Mouse (Mus musculus) liver, embryonic 12.5 days (tissue): ENCODE data around the gene Abi2. TPM values are rescaled to one million over a fixed set of nuclear protein-coding genes. Genes with fewer than 3 reads are reported as not detected.
"Not testable (repeated sequence)": the region's sequence is repeated elsewhere in the genome, so short reads cannot be mapped to it uniquely, and the experiment has no call there.

Experiments
- ATAC-seq: fragments of 200-750 bp; cut with Nextera tagmentation; 2 replicates; pipeline ENCODE4 v1.8.0; 2017; ENCODE audit warnings: moderate number of reproducible peaks, mild to moderate bottlenecking, moderate library complexity
- H3K27ac ChIP-seq: fragments of 300-500 bp; sonication (generic); 2 replicates; pipeline ENCODE4 v1.5.1; 2016; ENCODE audit warnings: mild to moderate bottlenecking
- H3K27me3 ChIP-seq: fragments of 300-500 bp; sonication (generic); replicated peaks from 2 replicates; pipeline ENCODE4 v1.6.1; 2016; ENCODE audit warnings: mild to moderate bottlenecking, moderate library complexity
- H3K36me3 ChIP-seq: fragments of 300-500 bp; sonication (generic); 2 replicates; pipeline ENCODE4 v1.6.1; 2016; ENCODE audit warnings: mild to moderate bottlenecking, moderate library complexity
- H3K4me1 ChIP-seq: fragments of 300-500 bp; sonication (generic); 2 replicates; pipeline ENCODE4 v1.6.1; 2016
- H3K4me2 ChIP-seq: fragments of 300-500 bp; sonication (generic); 2 replicates; pipeline ENCODE4 v1.6.1; 2016; ENCODE audit warnings: mild to moderate bottlenecking, moderate library complexity
- H3K4me3 ChIP-seq: fragments of 300-500 bp; sonication (generic); 2 replicates; pipeline ENCODE4 v1.5.1; 2016; ENCODE audit warnings: mild to moderate bottlenecking, moderate library complexity
- H3K9ac ChIP-seq: fragments of 300-500 bp; sonication (generic); 2 replicates; pipeline ENCODE4 v1.6.1; 2016; ENCODE audit warnings: mild to moderate bottlenecking, moderate library complexity
- H3K9me3 ChIP-seq: fragments of 300-500 bp; sonication (generic); replicated peaks from 2 replicates; pipeline ENCODE4 v1.6.1; 2016; ENCODE audit warnings: mild to moderate bottlenecking, moderate library complexity
- WGBS: fragments of 180-500 bp; shearing (Covaris S2); methylation state at CpG from one replicate; pipeline ENCODE4 v1.1.7; 2016; ENCODE audit not compliant: insufficient replicate concordance; 5-methylcytosine and 5-hydroxymethylcytosine counted together
- polyA plus RNA-seq: library from polyadenylated mRNA; unstranded; fragments of >200 nt; fragmentation: Nextera tagmentation; extraction: Ambion mirVana; gene quantifications from 2 replicates; pipeline ENCODE4 v1.2.1, GENCODE M21; 2016

Gene Abi2
- polyA plus RNA-seq, 1 experiment from 2014 or later: 8.5 TPM

DNA sequence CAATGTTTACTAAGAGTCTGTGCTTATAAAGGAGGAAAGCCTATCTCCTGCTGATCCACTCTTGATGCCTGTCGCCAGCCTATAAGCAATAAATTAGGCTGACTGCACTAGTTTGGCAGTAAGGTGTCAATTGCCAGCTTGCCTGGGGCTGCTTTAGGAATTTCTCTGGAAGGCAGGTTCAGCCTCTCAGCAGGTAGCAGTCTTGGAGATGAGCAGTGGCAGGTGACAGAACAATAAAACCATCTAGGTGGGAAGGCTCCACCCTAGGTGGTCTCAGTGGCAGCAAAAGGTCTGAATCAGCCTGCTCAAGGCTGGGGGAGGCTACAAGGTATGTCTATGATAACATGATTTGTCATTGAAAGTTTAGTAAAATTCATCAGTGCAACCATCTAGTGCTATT is 23.1 kb downstream of the Abi2 start:
- no peak for ATAC-seq
- H3K9me3 ChIP-seq: no peaks in the 10 kb centered on the region
- H3K27ac ChIP-seq: no peak overlapping the region
- peaks cover 3% of the 10 kb centered on the region; the same call in 1 of the 2 replicates for H3K36me3 ChIP-seq
- no peak overlapping the region for H3K9ac ChIP-seq
- no peaks in the 10 kb centered on the region for H3K4me1 ChIP-seq
- 69% methylated on average over 1 of the region's 1 CpGs for WGBS
- no peaks in the 10 kb centered on the region for H3K27me3 ChIP-seq
- H3K4me2 ChIP-seq: no peak overlapping the region
- no peak overlapping the region for H3K4me3 ChIP-seq

DNA sequence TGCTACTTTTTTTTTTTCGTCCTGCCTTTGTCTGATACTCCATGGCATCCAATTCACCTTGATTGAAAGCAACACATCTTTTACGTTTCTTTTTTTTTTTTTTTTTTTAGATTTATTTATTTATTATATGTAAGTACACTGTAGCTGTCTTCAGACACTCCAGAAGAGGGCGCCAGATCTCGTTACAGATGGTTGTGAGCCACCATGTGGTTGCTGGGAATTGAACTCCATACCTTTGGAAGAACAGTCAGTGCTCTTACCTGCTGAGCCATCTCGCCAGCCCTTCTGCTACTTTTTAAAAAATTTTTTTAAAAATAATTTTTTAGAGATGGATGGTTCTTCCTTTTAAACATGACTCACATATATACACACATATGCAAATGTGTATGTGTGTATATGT is 32.0 kb downstream of the Abi2 start:
- not testable (repeated sequence) for H3K27ac ChIP-seq, ATAC-seq, H3K4me2 ChIP-seq, H3K27me3 ChIP-seq, H3K36me3 ChIP-seq, H3K4me1 ChIP-seq, H3K9me3 ChIP-seq, H3K9ac ChIP-seq, H3K4me3 ChIP-seq
- 63% methylated on average over 5 of the region's 5 CpGs for WGBS

DNA sequence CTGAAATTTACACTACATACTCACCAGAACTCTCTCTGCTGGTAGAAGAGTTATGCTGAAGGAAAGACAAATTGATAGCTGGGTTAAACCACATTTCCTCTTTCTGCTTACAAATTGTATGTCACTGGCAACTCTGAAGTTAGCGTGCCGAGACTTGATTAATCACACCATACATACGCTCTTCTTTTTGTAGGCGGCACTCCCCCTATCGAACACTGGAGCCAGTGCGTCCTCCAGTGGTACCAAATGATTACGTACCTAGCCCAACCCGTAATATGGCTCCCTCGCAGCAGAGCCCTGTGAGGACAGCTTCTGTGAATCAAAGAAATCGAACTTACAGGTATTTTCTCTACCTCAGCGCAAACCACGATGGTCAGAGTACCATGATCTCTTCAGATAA is 37.6 kb downstream of the Abi2 start:
- Histone ChIP-seq H3K4me1 (no peaks in the 10 kb centered on the region), H3K4me3 (no peak overlapping the region), H3K36me3 (peaks cover 7% of the 10 kb centered on the region), H3K27ac (no peak overlapping the region), H3K9ac (no peak overlapping the region), H3K9me3 (no peaks in the 10 kb centered on the region), H3K27me3 (no peaks in the 10 kb centered on the region), H3K4me2 (no peak overlapping the region)
- no peak for ATAC-seq
- 57% methylated on average over 12 of the region's 12 CpGs for WGBS

DNA sequence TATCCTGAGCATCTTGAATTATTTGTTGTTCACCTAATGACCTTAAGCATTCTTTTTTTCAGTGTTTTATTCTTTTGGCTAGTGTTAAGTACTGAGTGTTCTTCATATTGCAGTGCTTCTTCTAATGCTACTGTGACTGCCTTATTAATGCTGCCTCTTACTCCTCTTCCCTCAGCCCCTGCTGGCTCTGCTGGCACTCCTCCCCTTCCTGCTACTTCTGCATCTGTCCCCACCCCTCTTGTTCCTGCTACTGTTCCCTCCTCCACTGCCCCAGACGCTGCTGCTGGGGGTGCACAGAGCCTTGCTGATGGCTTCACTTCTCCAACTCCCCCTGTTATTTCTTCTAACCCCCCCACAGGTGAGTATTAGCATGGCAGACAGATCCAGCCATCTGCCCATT is 40.5 kb downstream of the Abi2 start:
- Histone ChIP-seq H3K9me3 (no peaks in the 10 kb centered on the region), H3K27ac (no peak overlapping the region), H3K36me3 (peaks cover 12% of the 10 kb centered on the region), H3K27me3 (no peaks in the 10 kb centered on the region), H3K4me3 (no peak overlapping the region), H3K4me2 (no peak overlapping the region), H3K4me1 (no peaks in the 10 kb centered on the region), H3K9ac (no peak overlapping the region)
- no peak for ATAC-seq
- 6% methylated on average over 1 of the region's 1 CpGs for WGBS

DNA sequence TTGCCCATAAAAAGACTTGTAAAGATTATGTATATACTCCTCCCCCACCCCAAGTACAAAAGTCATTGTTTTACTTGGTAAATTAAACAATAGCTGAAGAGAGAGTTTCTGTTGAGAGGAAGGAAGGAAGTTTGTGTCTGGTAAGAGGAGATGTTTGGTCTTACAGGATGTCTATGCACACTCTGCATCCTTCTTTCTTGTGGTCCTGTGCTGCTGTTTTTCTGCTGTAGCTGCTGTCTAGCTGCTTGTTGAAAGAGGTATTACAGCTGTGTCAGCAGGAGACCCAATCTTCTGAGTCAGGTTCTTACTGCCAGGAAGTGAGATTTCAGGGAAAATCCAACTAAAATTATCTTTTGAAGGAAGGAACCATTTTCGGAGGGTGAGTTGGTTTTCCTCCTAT is 51.2 kb downstream of the Abi2 start:
- H3K27ac ChIP-seq: no peak overlapping the region
- no peak overlapping the region for H3K4me3 ChIP-seq
- H3K36me3 ChIP-seq: peaks cover 11% of the 10 kb centered on the region
- no peaks in the 10 kb centered on the region for H3K27me3 ChIP-seq
- H3K4me1 ChIP-seq: no peaks in the 10 kb centered on the region
- no peak for ATAC-seq
- no peaks in the 10 kb centered on the region for H3K9me3 ChIP-seq
- H3K4me2 ChIP-seq: no peak overlapping the region
- H3K9ac ChIP-seq: no peak overlapping the region
- 46% methylated on average over 1 of the region's 1 CpGs for WGBS

DNA sequence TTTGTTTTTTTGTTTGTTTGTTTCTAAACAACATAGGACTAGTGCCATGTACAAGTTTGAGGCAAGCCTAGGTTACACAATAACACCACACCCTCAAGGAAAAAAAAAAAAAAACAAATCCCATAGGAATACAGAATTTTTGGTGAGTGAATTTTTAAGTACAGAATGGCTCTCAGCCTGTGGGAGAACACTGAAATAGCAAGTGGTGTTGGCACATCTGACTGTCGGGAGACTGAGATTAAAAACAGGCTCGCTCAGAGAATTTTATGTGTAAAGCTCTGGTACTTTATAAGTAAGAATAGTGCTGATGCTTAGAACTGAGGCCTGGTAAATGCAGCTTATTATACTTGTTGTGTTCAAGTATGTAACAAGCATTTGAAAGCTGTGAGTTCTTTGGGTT is 60.1 kb downstream of the Abi2 start:
- H3K27me3 ChIP-seq: no peaks in the 10 kb centered on the region
- no peak for ATAC-seq
- H3K36me3 ChIP-seq: peaks cover 23% of the 10 kb centered on the region
- no peak overlapping the region for H3K4me3 ChIP-seq
- H3K9me3 ChIP-seq: no peaks in the 10 kb centered on the region
- peaks cover 10% of the 10 kb centered on the region for H3K4me1 ChIP-seq
- WGBS: 75% methylated on average over 2 of the region's 2 CpGs
- H3K27ac ChIP-seq: no peak overlapping the region
- no peak overlapping the region for H3K9ac ChIP-seq
- no peak overlapping the region for H3K4me2 ChIP-seq

DNA sequence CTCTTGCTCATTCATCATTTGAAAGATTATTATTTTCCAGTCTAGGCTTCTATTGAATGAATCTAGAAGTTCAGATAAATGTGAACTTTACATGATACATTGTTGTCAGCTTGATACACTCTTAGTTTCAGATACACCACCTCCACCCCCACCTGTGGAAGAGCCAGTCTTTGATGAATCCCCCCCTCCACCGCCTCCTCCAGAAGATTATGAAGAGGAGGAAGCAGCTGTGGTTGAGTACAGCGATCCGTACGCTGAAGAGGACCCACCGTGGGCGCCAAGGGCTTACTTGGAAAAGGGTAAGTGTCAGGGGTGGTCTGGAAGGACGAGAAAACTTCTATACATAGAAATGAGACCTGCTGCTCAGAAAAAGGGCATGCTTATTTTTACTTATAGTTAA is 61.1 kb downstream of the Abi2 start:
- ATAC-seq: no peak
- 67% methylated on average over 7 of the region's 7 CpGs for WGBS
- H3K4me3 ChIP-seq: no peak overlapping the region

DNA sequence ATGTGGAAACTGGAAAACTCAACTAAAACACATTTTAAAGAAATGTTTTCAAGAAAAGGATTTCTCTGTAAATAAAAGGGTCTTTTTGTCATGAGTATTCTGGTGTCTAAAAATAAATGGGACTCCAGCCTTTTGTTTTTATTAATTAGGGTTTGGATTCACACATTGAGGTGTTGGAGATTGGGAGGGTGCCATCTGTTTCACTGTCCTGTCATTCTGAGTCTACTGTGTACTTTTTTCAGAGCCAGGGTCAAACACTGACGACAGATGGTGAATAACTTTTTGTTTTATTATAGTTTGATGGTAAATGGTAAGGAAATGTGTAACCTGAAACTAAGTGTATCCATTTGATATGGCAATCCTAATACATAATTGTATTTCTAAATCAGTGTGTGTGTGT is 72.1 kb downstream of the Abi2 start:
- H3K9me3 ChIP-seq: no peaks in the 10 kb centered on the region
- H3K27me3 ChIP-seq: no peaks in the 10 kb centered on the region
- H3K36me3 ChIP-seq: peaks cover 9% of the 10 kb centered on the region; the same call in 1 of the 2 replicates
- no peak overlapping the region for H3K4me2 ChIP-seq
- no peak overlapping the region for H3K9ac ChIP-seq
- H3K27ac ChIP-seq: no peak overlapping the region
- 73% methylated on average over 1 of the region's 1 CpGs for WGBS
- no peak overlapping the region for H3K4me3 ChIP-seq
- no peaks in the 10 kb centered on the region for H3K4me1 ChIP-seq
- no peak for ATAC-seq

More for the DNA sequence above, 61.1 kb downstream of the Abi2 start:
- H3K9me3 ChIP-seq: no peaks in the 10 kb centered on the region
- H3K27me3 ChIP-seq: no peaks in the 10 kb centered on the region
- peaks cover 10% of the 10 kb centered on the region for H3K4me1 ChIP-seq
- H3K27ac ChIP-seq: no peak overlapping the region
- no peak overlapping the region for H3K9ac ChIP-seq
- peaks cover 19% of the 10 kb centered on the region for H3K36me3 ChIP-seq
- no peak overlapping the region for H3K4me2 ChIP-seq

DNA sequence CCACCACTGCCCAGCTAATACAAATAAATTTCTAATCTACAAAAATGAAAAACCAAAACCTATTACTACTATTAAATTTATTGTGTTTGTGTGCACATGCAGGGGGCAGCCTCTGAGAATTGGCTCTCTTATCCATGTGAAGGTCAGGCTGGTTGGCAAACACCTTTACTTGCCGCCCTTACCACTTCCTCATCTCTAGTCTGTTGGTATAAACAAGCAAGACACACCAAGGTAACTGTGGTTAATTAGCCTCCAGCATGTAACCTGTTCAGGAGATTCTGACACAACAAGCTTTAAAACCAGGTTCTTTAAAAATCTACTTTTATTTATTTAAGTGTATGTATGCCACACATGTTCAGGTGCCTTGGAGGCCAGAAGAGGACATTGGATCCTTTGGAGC is 73.5 kb downstream of the Abi2 start:
- H3K27ac ChIP-seq: no peak overlapping the region
- no peaks in the 10 kb centered on the region for H3K27me3 ChIP-seq
- no peak overlapping the region for H3K4me3 ChIP-seq
- 52% methylated on average over 1 of the region's 1 CpGs for WGBS
- no peak overlapping the region for H3K9ac ChIP-seq
- H3K36me3 ChIP-seq: peaks cover 15% of the 10 kb centered on the region
- no peak for ATAC-seq
- no peak overlapping the region for H3K4me2 ChIP-seq
- H3K4me1 ChIP-seq: no peaks in the 10 kb centered on the region
- no peaks in the 10 kb centered on the region for H3K9me3 ChIP-seq

DNA sequence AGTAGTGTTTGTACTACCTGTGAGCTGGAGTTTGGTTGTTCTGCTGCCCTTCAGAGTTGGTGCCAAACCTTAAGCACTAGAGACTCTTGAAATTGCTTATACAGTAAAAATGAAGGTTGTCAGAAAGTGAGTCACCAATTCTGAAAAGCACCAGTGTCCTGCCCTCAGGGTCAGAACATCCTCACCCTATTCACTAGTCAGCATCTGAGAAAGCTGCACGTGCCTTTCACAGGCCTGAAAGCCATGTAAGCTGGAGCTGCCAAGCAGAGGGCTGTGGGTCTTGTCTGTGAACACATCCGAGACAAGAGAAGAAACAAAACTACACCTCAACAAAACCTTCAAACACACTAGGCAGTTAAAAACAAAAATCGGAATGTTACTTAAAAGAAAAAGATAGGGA is 76.2 kb downstream of the Abi2 start:
- WGBS: 67% methylated on average over 3 of the region's 3 CpGs
- peaks cover 42% of the 10 kb centered on the region for H3K36me3 ChIP-seq

DNA sequence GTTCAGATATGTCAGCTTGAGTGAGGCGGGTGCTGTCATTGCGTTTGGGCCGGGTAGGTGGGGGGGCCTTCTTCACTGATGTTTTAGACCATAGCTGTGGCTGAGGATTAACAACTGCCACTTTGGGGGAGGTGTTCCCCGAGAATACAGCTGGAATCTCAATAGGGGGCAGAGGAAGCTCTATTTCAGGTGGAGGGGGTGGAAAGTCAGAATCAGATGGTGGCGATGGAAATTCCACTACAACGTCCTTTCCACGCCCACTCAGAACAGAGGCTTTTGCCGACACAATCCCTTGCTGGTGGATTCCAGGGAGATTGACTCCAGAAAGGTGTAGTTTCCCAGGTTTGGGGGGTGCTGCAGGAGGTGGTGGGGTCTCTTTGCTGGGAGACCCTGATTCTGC is 79.2 kb downstream of the Abi2 start:
- Histone ChIP-seq H3K4me1 (no peaks in the 10 kb centered on the region), H3K9me3 (no peaks in the 10 kb centered on the region), H3K27me3 (no peaks in the 10 kb centered on the region), H3K4me3 (no peak overlapping the region), H3K4me2 (no peak overlapping the region), H3K36me3 (peaks cover 55% of the 10 kb centered on the region), H3K27ac (no peak overlapping the region), H3K9ac (no peak overlapping the region)
- 78% methylated on average over 8 of the region's 8 CpGs for WGBS
- ATAC-seq: no peak

More for the DNA sequence above, 76.2 kb downstream of the Abi2 start:
- Histone ChIP-seq H3K9me3 (no peaks in the 10 kb centered on the region), H3K4me3 (no peak overlapping the region), H3K27me3 (no peaks in the 10 kb centered on the region), H3K27ac (no peak overlapping the region), H3K4me1 (no peaks in the 10 kb centered on the region), H3K9ac (no peak overlapping the region), H3K4me2 (no peak overlapping the region)
- ATAC-seq: no peak

DNA sequence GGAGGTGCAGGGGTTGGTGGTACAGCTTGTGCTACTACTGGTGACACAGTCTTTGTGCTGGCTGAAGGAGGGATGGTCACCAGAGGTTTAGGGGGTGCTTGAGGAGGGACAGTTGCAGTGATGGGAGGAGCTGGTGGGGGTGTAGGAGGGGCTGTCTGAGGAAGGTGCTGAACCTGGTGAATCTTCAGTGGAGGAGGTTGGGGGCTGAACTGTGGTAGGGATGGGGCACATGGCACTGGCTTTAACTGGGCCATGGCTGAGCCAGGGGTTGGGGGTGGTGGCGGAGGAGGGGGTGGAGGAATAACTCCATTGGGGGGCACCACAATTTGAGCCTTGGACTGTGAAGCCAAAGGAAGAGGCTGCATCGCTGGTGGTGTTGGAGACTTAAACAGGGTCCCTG is 80.2 kb downstream of the Abi2 start:
- Histone ChIP-seq H3K4me3 (no peak overlapping the region), H3K4me1 (no peaks in the 10 kb centered on the region), H3K9ac (no peak overlapping the region), H3K27me3 (no peaks in the 10 kb centered on the region), H3K9me3 (no peaks in the 10 kb centered on the region), H3K4me2 (no peak overlapping the region), H3K36me3 (peaks cover 58% of the 10 kb centered on the region), H3K27ac (no peak overlapping the region)
- WGBS: 80% methylated on average over 2 of the region's 2 CpGs
- no peak for ATAC-seq

DNA sequence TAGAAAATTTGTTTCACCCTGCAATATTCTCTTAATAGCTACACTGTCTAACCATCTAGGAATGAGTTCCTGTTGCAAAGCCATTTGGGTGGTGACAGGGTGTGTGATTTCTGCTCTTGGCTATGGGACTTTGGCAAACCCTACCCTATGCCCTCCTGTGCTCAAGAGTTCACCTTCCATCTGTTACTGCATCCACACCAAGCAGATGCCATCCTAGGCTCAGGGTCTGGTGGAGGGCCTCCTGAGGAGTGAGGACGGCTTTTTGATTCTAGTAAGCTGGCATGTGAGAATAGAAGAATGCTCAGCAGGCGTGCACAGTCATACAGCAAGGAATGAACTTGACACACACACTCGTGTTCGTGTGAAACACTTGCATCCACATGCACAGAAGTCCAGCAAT is 81.1 kb downstream of the Abi2 start:
- peaks cover 58% of the 10 kb centered on the region for H3K36me3 ChIP-seq
- H3K9ac ChIP-seq: no peak overlapping the region
- H3K4me2 ChIP-seq: no peak overlapping the region
- H3K4me1 ChIP-seq: no peaks in the 10 kb centered on the region
- no peaks in the 10 kb centered on the region for H3K27me3 ChIP-seq
- no peak for ATAC-seq
- 65% methylated on average over 4 of the region's 4 CpGs for WGBS
- H3K9me3 ChIP-seq: no peaks in the 10 kb centered on the region
- no peak overlapping the region for H3K27ac ChIP-seq
- no peak overlapping the region for H3K4me3 ChIP-seq
